Mouse (Mus musculus): Measurements from ENCODE around the gene Fut4. TPM values are rescaled to one million over a fixed set of nuclear protein-coding genes. Genes with fewer than 3 reads are reported as not detected.

Gene Fut4
- polyA plus RNA-seq (2017; shearing (Covaris generic)): under 1 TPM; 0.08 to 0.14 TPM

DNA sequence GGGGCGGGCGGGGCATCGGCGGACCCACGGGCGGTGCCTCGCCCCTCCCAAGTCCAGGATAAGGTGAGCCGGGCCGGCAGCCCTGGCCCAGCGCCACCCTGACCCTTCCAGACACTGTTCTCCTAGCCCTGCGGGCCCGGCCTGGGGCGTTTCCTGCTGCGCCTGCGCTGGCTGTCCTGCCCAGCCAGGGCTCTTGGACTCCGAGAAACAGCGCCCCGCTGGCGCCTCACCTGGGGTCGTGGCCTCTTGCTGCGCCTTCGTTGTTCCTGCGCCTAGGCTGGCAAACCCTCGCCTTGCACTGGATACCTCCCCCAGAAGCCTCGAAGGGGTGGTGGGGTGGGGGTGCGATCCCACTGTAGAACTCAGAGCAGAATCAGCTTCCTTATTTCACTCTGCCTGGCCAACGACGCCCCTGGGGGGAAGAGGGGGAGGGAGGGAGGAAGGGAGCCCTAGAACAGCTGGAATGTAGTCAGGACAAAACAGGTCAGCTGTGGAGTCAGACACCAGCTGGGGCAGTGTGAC is at the start of gene Fut4:
TSS of gene Fut4 (minus strand) at position 393 of the 522 bp plus-strand sequence.
- ATAC-seq: no peak

GRCm38 (mm10) chr9:14787356-14787755 is 35.2 kb upstream of the Fut4 start:
- ATAC-seq: no peak

- ATAC-seq: peak; percentile 99
Observed at GRCm38 (mm10) chr9:14784039-14785002, 32.1 kb upstream of the Fut4 start, which contains the start of the genes Mre11a and Ankrd49. Mre11a (plus strand) TSS chr9:14784654. Ankrd49 (minus strand) TSS chr9:14784856.

DNA sequence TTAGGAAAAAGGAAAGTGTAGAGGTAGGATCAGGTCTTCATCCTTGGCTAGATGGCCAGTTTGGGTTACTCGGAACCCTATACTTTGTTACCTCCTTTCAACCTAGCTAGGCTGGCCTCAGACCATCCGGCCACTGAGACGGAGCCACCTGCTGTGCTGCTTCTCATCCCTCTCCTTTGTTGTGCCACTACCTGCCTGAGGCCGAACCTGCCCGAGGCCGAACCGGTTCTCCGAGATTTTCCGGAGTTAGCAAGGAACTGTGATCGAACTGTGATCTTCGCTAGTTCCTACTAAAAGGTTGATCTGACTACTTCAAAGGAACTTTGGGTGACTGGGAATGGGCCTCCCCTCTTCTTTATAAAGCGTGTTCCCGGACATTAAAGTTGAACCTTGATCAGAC is 26.1 kb upstream of the Fut4 start:
- no peak for ATAC-seq

- peak; percentile 32 for ATAC-seq
Observed at GRCm38 (mm10) chr9:14773813-14774212, 21.6 kb upstream of the Fut4 start.

DNA sequence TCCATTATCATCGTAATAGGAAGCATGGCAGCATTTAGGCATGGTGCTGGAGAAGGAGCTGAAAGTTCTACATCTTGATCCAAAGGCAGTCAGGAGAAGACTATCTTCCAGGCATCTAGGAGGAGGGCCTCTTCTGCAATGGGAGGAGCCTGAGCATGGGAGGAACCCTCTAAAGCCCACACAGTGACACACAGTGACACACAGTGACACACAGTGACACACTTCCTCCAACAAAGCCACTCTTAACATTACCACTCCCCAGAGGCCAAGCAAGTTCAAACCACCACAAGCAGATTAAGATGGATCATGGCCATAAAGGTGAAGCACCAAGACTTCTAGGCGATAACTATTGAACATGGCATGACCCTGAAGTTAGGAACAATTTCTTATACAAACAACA is 19.9 kb upstream of the Fut4 start:
- no peak for ATAC-seq

- no peak for ATAC-seq
Observed at GRCm38 (mm10) chr9:14770803-14771471, 18.7 kb upstream of the Fut4 start, which contains the start of gene 1700012B09Rik. 1700012B09Rik (minus strand) TSS chr9:14771030.

- ATAC-seq: no peak
Observed at GRCm38 (mm10) chr9:14769811-14770210, 17.6 kb upstream of the Fut4 start.

DNA sequence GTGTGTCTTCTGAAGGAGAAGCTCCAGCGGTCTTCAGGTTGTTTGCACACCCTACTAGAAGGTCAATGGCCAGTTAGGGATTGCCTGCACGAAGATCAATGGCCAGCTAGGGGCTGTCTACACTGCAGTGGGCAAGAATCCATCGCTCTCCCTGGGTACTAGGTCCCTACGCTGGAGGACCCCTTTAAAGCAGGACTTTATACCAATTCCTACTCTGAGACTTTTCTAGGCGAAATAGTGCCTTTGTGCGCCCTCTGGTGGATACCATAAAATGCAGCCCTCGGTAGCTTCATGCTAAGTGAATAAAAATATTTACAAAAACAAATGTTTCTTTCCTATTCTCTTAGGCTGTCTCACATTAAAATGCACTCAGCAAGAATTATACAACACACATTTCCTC is 12.6 kb upstream of the Fut4 start:
- no peak for ATAC-seq

- no peak for ATAC-seq
Observed at GRCm38 (mm10) chr9:14759261-14759660, 7.1 kb upstream of the Fut4 start.

DNA sequence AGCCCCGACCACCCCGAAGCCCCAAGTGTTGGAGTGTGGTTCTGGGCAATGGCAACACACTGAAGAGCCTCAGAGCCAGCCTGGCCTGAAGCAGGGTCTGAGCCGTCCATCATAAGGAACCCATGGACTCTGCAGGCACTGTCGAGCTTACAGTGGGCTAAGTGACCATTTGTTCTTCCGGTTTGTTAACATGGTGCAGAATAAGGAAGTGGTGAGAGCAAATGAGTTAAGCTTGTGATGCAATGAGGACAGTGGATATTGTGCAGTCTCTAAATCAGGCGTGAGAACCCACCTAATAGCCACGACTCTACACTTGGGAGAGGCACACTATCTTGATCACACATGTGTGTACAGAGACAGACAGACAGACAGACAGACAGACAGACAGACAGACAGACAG is 6.4 kb upstream of the Fut4 start:
- ATAC-seq: no peak

- no peak for ATAC-seq
Observed at GRCm38 (mm10) chr9:14754469-14754868, 2.3 kb upstream of the Fut4 start.

- ATAC-seq: no peak
Observed at GRCm38 (mm10) chr9:14753947-14754346, 1.8 kb upstream of the Fut4 start.

GRCm38 (mm10) chr9:14751503-14752000 is 641 bp downstream of the Fut4 start:
- ATAC-seq: no peak

GRCm38 (mm10) chr9:14750901-14751502 is 1.2 kb downstream of the Fut4 start:
- ATAC-seq: no peak

DNA sequence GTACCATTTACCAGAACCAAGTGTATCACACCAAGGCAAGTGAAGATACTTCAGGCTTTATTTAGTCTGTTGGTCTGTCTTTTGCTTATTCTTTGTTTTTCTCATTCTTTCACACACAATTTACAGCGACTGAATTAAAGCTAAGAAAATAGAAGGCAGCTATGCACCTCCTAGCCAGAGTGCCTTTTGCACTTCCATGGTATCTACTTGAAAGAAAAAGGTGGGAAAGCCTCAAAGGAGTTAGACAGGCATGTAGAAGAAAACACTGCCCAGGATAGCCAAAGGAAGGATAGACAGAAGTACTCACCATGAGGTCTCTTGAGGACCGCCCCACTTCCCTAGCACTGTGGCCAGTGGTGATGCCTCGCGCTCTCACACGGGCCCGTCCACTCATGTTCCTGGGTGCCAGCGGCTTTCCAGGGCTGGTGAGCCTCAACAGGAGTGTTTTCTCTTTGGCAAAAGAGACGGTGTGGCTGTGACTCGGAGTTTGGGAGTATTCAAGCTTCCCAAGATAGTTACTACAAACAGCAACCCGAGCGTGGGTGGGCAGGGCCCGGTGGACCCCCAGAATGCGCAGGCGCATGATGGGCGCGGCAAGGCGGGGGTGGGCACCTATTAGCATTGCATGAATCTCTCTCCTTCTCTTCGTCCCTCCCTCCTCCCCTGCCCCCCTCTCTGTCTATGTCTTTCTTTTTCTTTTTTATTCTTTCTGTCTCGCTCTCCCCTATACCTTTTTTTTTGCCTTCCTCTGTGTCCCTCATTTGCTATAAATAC is 11.9 kb downstream of the Fut4 start, which contains the start of gene Piwil4:
TSS of gene Piwil4 (minus strand) at position 583 of the 774 bp plus-strand sequence.
- no peak for ATAC-seq

DNA sequence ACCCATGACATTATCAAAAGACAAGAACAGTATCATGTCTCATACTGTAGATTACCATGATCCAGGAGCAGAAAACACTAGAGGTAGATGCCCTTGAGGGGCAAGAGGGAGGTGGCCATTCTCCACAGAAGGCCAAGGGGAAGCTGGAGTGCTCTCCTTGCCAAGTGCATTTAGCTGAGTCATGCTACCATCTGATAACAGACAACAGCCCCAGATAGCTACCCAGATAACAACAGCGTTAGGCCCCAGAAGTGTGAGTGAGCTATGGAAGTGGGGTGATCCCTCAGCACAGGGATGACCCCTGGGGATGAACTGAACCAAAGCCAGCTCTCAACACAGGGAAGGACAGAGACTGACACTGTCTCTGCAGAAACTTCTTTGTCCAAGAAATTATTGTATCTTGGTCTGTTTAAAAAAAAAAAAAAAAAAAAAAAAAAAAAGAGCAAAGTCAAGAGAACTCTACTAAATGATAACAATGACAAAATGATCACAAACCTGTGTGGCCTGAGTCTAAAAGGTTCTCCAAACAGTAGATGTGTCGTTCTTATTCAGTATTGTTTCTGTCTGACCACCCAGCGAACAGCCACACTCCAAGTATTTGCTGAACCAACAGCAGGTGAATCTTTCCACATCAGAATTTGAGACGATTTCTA is 12.6 kb downstream of the Fut4 start:
- ATAC-seq: no peak

GRCm38 (mm10) chr9:14730941-14731541 is 21.2 kb downstream of the Fut4 start:
- no peak for ATAC-seq

DNA sequence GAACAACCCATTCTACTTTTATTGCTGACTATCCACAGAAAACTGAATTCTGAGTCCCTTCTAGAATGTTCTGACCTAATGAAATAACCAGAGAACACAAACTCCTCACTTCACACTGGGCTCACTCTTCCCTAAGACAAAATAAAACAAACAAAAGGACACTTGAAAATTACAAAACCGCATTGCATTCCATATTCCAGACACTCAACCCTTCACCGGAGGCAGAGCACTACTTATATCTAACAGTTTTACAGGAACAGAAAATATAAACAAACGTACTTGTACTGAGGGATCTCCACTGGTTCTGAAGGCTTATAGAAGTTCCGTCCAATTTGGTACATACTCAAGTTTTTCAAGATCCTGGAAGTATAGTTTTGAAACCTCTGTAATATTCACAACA is 23.8 kb downstream of the Fut4 start:
- no peak for ATAC-seq

GRCm38 (mm10) chr9:14726629-14727028 is 25.6 kb downstream of the Fut4 start:
- ATAC-seq: no peak

DNA sequence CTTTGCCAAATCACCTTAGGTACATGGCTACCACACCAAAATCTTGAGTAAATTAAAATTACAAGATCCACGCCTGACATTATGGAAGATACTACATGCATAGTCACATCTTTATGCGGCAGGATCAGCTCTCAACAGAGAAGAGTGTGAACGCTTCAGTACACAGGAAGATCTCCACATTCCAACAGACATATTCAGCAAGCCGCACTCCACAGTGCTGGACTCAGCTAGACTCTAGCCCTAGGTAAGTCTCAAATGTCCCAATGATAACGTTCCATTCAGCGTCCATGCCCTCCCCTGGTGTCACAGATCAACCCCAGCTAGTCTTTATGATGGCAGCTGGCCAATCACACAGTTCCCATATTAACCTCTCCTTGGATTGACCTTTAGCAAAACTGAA is 26.2 kb downstream of the Fut4 start:
- no peak for ATAC-seq

Measured in activated CD4-positive, CD25-positive, alpha-beta regulatory T cell, adult 4 months (primary cell).